Mouse (Mus musculus) brain, embryonic 14.5 days (tissue): ENCODE data around the gene Cish. TPM values are rescaled to one million over a fixed set of nuclear protein-coding genes. Genes with fewer than 3 reads are reported as not detected.
A peak's percentile ranks its signal among the peaks of the same experiment; 100 is the strongest.

Source experiments
- DNase-seq: peaks from one replicate; pipeline ENCODE4 v3.0.0-alpha.2; 2011; ENCODE audit warnings: low read depth
- CTCF ChIP-seq: fragments of 200-500 bp; IDR thresholded peaks from 2 replicates; pipeline ENCODE4 v1.5.1; 2012; ENCODE audit warnings: inconsistent platforms, mild to moderate bottlenecking, moderate library complexity, borderline replicate concordance; ENCODE audit not compliant: insufficient read depth, insufficient read length; ENCODE audit errors: extremely low read depth
- POLR2A ChIP-seq: fragments of 200-500 bp; IDR thresholded peaks from 2 replicates; pipeline ENCODE4 v1.6.1; 2012; ENCODE audit warnings: mild to moderate bottlenecking, inconsistent platforms, borderline replicate concordance; ENCODE audit not compliant: poor library complexity, insufficient read depth, insufficient read length, severe bottlenecking; ENCODE audit errors: extremely low read depth
- polyA plus RNA-seq: library from polyadenylated mRNA; depleted of rRNA; stranded (reverse); fragments of >200 nt; gene quantifications from 2 replicates; pipeline ENCODE4 v1.2.3, GENCODE M21; 2012

The Cish gene
- polyA plus RNA-seq, 1 experiment: 8.7 TPM

DNA sequence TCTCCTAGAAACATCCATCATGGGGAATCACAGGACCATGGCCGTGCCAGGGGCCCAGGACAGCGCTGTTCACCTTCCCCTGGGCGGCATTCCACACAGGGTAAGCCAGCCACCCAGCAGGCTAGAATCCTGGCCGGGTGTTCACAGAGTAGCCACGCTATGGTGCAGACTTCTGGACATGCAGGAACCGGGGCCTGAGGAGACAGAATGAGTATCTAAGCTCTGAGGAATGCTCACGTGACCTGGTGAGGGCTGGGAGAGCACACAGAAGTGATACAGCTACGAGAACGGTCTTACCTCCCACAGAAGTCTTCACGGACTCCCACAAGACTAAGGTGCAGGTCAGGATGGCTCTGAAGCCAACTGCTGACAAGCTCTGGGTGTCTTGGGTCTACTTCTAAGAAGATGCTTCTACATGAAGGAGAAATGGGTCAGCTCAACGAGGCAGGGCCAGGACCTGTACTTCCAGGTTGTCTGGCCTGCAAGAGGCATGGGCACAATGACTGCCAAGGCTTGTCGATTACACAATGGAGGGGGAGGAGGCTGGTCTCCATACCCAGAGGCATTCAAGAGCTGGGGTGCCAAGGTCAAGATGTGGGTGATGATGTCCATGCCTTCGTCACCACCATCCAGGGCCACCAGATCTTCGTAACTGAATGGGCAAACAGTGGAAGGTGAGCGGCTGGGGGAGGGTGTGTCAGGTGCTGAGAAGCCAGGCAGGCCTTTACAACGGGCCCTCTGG, 32.2 kb downstream of the Cish start:
- TF ChIP-seq POLR2A (no peak), CTCF (no peak)
- no peak for DNase-seq

GRCm38 (mm10) chr9:107330791-107331190, 35.0 kb downstream of the Cish start:
- TF ChIP-seq POLR2A (no peak), CTCF (no peak)

DNA sequence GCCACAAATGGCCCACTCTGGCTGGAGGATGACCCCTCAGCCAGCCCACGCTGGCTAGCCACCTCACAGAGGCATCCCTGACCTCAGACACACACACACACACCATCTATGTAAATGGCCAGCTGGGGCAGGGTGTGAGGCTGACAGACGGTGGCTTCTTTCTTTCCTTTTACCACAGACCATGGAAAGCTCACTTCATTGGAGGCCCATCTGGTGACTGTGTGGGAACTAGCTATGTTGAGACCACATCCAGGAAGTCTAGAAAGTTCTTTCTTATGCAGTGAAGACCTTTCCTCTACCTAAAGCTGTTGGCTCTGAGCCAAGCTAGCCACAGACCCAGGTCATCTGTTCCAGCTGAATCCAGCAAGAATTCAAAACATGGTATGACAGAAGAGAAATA, 37.9 kb downstream of the Cish start:
- no peak for DNase-seq
- TF ChIP-seq CTCF (no peak), POLR2A (no peak)

More at GRCm38 (mm10) chr9:107330791-107331190, 35.0 kb downstream of the Cish start:
- DNase-seq: no peak

- no peak for TF ChIP-seq CTCF
- TF ChIP-seq POLR2A: no peak
- no peak for DNase-seq
These were observed 38.5 kb downstream of the Cish start for GRCm38 (mm10) chr9:107334356-107334755.

DNA sequence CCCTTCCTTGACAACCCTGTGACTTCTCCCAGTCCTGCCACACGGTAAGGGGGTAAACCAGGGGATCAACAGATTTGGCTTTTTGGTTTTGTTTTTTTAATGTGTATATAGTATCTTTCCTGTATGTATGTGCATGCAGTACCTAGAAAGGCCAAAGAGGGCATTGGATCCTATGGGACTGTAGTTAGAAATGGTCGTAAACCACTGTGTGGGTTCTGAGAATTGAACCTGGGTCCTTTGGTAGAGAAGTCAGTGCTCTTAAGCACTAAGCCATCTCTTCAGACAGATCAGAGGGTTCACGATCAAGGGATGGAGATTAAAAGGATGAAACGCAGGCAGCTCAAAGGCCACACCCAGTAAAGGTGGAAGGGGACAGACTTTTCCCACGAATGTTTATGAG, 39.2 kb downstream of the Cish start:
- DNase-seq: no peak
- no peak for TF ChIP-seq POLR2A

GRCm38 (mm10) chr9:107335909-107336308, 40.1 kb downstream of the Cish start:
- TF ChIP-seq POLR2A (no peak), CTCF (peak; percentile 88)
- DNase-seq: peak; percentile 66

DNA sequence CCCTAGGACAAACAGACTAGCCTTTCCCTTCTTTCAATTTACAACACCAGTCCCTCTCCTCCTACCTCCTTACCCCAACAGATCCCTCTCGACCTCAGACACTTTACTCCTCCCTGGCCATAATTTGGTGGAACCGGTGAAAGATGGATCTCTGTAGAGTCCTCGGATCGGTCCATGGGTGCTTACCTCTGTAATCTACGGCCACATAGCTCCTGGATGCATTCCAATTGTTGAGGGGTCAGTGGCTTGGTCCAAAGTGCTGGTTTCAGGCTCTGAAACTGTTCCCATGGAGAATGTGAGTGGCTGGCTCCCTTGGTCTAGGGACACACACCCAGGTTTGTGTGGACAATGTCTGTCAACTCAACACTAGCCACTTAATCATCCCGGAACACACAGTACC, 40.6 kb downstream of the Cish start:
- TF ChIP-seq POLR2A (no peak), CTCF (no peak)
- DNase-seq: no peak

DNA sequence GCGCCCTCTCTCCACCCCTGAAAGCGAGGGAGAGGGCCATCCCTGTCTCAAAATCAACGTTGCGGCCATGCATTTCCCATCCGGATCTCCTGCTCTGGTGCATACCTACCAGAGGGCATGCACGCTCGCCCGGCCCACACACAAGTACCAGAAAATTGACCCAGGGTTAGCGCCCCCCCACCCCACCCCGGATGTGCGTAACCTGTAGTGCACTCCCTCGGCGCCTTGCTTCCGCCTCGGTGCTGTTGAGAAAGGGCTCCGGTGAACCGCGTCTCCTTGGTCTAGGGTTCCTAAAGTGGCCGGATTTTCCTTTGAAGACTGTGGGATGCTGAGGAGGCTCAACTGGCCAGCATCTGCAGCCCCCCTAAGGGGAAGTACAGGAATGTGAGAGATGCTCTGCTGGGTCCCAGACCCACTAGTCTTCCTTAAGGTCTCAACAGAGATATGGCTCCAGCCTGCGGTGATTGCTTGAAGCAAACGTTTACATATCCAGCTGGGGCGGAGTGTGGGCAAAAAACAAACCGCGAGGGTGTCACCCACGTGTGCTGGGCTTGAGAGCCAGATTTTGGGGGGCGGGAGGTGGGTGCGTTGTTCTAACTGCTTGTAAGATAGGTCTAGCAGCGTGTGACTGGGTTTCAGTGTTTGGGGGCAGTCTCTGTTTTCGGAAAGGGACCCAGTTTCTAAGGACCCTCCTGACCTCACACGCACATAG, 42.5 kb downstream of the Cish start, which contains the start of gene Hemk1:
Gene Hemk1, minus strand, starts transcription at position 179 of the 712 bp plus-strand sequence.
- peak; percentile 94 for DNase-seq
- TF ChIP-seq CTCF (no peak), POLR2A (no peak)

DNA sequence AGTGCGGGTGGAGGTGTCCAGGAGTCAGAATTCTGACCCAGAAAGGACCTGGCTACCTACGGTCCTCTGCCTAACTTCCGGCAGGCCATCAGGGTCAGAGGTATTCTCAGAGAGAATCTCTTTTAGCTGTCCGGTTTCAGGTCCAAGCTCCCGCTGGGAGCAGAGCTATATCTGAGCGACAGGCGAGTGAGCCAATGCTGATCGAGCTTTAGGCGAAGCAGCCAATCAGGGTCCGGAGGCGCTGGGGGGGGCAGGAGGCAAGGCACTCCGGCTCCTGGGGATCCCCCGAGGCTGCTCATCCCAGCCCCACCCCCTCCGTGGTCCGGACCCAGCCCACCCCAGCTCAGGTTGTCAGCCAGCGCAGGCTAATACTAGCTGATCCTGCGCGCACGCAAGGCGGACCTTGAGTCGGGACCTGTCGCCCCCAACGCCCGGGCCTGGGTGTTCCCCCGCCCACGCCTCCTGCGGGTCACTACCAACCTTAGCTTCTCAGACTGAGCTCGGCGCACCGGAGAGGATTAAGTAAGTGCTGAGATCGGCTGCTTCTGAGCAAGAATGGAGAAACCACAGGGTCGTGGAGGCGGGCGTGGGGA, 44.5 kb downstream of the Cish start, which contains the start of gene 6430571L13Rik:
Gene 6430571L13Rik, plus strand, starts transcription at position 336 of the 593 bp plus-strand sequence.
- DNase-seq: peak; percentile 97
- no peak for TF ChIP-seq CTCF
- no peak for TF ChIP-seq POLR2A

DNA sequence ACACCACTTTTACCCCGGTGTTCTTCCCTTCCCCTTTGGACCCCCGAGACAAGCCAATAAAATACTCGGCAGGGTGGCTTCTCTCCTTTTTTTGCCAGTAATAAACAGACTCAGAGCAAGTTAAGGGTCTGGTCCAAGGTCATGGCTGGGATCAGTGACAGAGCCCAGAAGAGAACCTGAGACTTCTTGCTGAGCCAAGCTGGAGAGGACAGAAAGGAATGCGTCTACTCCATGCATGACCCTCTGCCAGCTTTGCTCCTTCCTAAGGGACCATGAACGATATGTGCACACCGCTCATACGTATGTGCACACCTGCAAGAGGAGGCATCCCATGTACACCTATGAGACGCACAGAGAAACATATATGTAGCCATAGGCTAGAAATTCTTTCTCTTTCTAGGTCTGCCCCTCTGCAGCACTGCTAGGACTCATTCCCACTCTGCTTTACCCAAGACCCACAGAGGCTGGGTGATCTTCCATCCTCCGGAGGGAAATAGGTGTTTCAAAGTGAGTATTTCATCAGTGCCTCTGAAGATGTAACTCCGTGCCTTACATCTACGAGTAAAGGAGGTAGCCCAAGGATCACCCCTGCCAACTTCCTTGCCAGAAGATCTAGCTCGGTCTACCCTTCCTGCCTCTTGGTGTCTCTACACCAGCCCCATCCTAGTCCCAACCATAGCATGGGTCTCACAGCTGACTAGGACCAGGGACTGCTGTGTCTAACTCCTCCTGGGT, 45.3 kb downstream of the Cish start:
- peak; percentile 15 for DNase-seq
- TF ChIP-seq CTCF: no peak
- no peak for TF ChIP-seq POLR2A

DNA sequence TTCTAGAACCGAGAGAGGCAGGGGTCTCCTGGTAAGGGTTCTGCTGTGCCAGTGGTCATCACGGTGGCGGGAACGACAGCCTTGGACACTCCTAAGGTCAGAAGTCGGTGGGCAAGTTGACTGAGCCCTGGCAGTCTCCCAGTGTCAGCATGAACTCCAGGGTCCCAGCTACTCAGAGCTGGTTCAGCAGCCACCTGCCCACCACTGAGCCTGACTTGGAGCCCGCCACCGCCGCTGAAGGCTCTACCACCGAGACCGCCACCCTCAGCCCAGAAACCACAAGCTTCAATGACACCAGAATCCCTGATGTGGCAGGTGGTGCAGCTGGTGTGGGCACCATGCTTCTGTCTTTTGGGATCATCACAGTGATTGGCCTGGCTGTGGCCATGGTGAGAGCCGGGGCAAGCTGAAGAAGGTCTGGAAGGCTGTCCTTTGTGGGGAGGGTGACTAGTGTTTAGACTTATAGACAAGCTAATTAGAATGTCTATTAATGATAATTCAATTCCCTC, 46.4 kb downstream of the Cish start:
- TF ChIP-seq CTCF (no peak), POLR2A (no peak)
- no peak for DNase-seq
